Mouse (Mus musculus) heart, postnatal 0 days (tissue): ENCODE measurements around the gene Sfxn3.

ENCODE experiments used
- CTCF ChIP-seq: IDR thresholded peaks from 2 replicates; pipeline ENCODE4 v1.5.1; 2016; ENCODE audit warnings: antibody characterized with exemption, control low read depth, low read depth
- EP300 ChIP-seq: IDR thresholded peaks from 2 replicates; pipeline ENCODE4 v1.6.1; 2016; ENCODE audit warnings: antibody characterized with exemption, low read depth

GRCm38 (mm10) chr19:45047935-45048643, 786 bp downstream of the Sfxn3 start:
- TF ChIP-seq EP300 (no peak), CTCF (no peak)
